Mouse (Mus musculus) olfactory bulb, adult 2 months (tissue): ENCODE measurements at regions not wholly inside any gene's neighbourhood (a gene's known extent, or its start where the extent isn't known, plus 50 kb on each side); places are given as distances from the start of the nearest gene placed in this dataset.

Experiments used
- CTCF ChIP-seq: fragments of 200-500 bp; IDR thresholded peaks from 2 replicates; pipeline ENCODE4 v1.5.1; 2012; ENCODE audit warnings: low read depth, mild to moderate bottlenecking, low read length, moderate library complexity; ENCODE audit not compliant: insufficient read depth
- POLR2A ChIP-seq: fragments of 200-500 bp; IDR thresholded peaks from 2 replicates; pipeline ENCODE4 v1.6.1; 2012; ENCODE audit warnings: mild to moderate bottlenecking, low read depth, low read length, moderate library complexity; ENCODE audit not compliant: insufficient read depth

DNA sequence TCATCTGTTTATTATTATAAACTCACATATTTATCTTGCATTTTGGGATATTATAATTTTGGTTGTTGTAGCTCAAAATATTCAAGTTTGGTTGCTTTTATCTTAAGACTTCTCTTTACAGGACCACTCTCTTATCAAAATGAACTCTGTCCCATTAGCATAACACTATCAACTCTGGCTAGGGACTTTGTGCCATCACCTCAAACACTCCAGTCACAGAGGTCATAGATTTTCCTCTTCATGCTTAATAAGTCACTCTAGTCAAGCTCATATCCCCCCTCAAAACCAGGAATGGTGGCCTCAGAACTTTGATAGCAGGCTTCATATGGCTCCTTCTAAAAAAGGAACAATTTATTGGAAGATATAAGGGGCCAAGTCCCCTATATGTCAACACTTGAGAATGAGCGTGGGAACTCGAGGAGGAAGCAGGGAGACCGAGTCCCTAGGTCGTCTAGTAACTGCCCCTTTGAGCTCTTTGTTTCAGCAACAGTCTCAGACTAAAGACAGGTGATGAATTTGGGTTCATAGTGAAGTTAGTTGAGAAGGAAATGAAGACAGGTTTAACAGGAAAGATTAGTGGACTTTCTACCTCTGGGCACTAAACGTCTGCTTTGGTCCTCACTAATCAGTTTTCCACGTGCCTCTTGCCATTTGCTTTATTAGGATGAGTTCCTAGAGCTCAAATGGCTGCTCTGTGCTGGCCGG, 565.4 kb upstream of the Pkn2 start:
- TF ChIP-seq CTCF (no peak), POLR2A (no peak)
